Mouse (Mus musculus) myocyte (in vitro differentiated cells): ENCODE data around the gene Cfl1. TPM values are rescaled to one million over a fixed set of nuclear protein-coding genes. Genes with fewer than 3 reads are reported as not detected.

Source experiments
- H3K27me3 ChIP-seq: one replicate; pipeline ENCODE4 v1.6.1; 2011; ENCODE audit not compliant: control insufficient read depth, insufficient read depth, insufficient read length
- H3K36me3 ChIP-seq: one replicate; pipeline ENCODE4 v1.6.1; 2011; ENCODE audit not compliant: control insufficient read depth, insufficient read depth
- H3K4me2 ChIP-seq: one replicate; pipeline ENCODE4 v1.6.1; 2011; ENCODE audit warnings: low read depth, control low read depth
- H3K4me3 ChIP-seq: one replicate; pipeline ENCODE4 v1.5.1; 2011; ENCODE audit warnings: mild to moderate bottlenecking, control low read depth, moderate library complexity
- H3K79me2 ChIP-seq: one replicate; pipeline ENCODE4 v1.6.1; 2011; ENCODE audit not compliant: control insufficient read depth, insufficient read depth
- H3ac ChIP-seq: one replicate; pipeline ENCODE4 v1.6.1; 2011; ENCODE audit not compliant: control insufficient read depth, insufficient read length
- CEBPB ChIP-seq: IDR thresholded peaks from 2 replicates; pipeline ENCODE4 v1.6.1; 2011; ENCODE audit warnings: mild to moderate bottlenecking, moderate library complexity; ENCODE audit not compliant: poor library complexity, insufficient read depth, severe bottlenecking
- E2F4 ChIP-seq: IDR thresholded peaks from one replicate; pipeline ENCODE4 v1.6.1; 2011; ENCODE audit warnings: mild to moderate bottlenecking, control low read depth, moderate library complexity; ENCODE audit not compliant: insufficient read depth
- MAX ChIP-seq: IDR thresholded peaks from one replicate; pipeline ENCODE4 v1.6.1; 2011; ENCODE audit warnings: low read depth, mild to moderate bottlenecking, control low read depth
- MYOD1 ChIP-seq, 3 experiments: IDR thresholded peaks; one replicate each; pipeline ENCODE4 v1.6.1; 2011; ENCODE audit warnings: control low read depth in 2 of 3, low read depth in 2 of 3, mild to moderate bottlenecking in 2 of 3, moderate library complexity in 1 of 3; ENCODE audit not compliant: insufficient read length in 2 of 3, control insufficient read depth in 1 of 3
- MYOG ChIP-seq, 3 experiments: IDR thresholded peaks; one replicate each; pipeline ENCODE4 v1.6.1; 2011; ENCODE audit warnings: control low read depth in 2 of 3, low read depth in 2 of 3, mild to moderate bottlenecking in 2 of 3; ENCODE audit not compliant: insufficient read length in 2 of 3, control insufficient read depth in 1 of 3, insufficient read depth in 1 of 3
- POLR2A ChIP-seq: IDR thresholded peaks from one replicate; pipeline ENCODE4 v1.6.1; 2011; ENCODE audit warnings: low read depth, mild to moderate bottlenecking, control low read depth, moderate library complexity; ENCODE audit not compliant: insufficient read length
- POLR2AphosphoS2 ChIP-seq: IDR thresholded peaks from one replicate; pipeline ENCODE4 v1.6.1; 2011; ENCODE audit warnings: low read depth, control low read depth; ENCODE audit not compliant: insufficient read length
- REST ChIP-seq: IDR thresholded peaks from one replicate; pipeline ENCODE4 v1.6.1; 2011; ENCODE audit warnings: mild to moderate bottlenecking, control low read depth, moderate library complexity; ENCODE audit not compliant: insufficient read depth, insufficient read length
- SRF ChIP-seq: IDR thresholded peaks from one replicate; pipeline ENCODE4 v1.6.1; 2011; ENCODE audit warnings: low read depth; ENCODE audit not compliant: control insufficient read depth, insufficient read length
- TCF12 ChIP-seq: IDR thresholded peaks from one replicate; pipeline ENCODE4 v1.6.1; 2011; ENCODE audit warnings: mild to moderate bottlenecking, control low read depth; ENCODE audit not compliant: poor library complexity, insufficient read depth, severe bottlenecking
- TCF3 ChIP-seq: IDR thresholded peaks from one replicate; pipeline ENCODE4 v1.6.1; 2011; ENCODE audit warnings: low read depth, control low read depth; ENCODE audit not compliant: insufficient read length
- USF1 ChIP-seq: IDR thresholded peaks from one replicate; pipeline ENCODE4 v1.6.1; 2011; ENCODE audit warnings: low read depth, mild to moderate bottlenecking, control low read depth, moderate library complexity
- polyA plus RNA-seq: library from polyadenylated mRNA; unstranded; fragments of >200 nt; fragmentation: generic; extraction: Trizol; gene quantifications from one replicate; pipeline ENCODE4 v1.2.1, GENCODE M21; 2012; ENCODE audit warnings: missing spikeins

Cfl1 gene
- polyA plus RNA-seq, 1 experiment, result 948 TPM

DNA sequence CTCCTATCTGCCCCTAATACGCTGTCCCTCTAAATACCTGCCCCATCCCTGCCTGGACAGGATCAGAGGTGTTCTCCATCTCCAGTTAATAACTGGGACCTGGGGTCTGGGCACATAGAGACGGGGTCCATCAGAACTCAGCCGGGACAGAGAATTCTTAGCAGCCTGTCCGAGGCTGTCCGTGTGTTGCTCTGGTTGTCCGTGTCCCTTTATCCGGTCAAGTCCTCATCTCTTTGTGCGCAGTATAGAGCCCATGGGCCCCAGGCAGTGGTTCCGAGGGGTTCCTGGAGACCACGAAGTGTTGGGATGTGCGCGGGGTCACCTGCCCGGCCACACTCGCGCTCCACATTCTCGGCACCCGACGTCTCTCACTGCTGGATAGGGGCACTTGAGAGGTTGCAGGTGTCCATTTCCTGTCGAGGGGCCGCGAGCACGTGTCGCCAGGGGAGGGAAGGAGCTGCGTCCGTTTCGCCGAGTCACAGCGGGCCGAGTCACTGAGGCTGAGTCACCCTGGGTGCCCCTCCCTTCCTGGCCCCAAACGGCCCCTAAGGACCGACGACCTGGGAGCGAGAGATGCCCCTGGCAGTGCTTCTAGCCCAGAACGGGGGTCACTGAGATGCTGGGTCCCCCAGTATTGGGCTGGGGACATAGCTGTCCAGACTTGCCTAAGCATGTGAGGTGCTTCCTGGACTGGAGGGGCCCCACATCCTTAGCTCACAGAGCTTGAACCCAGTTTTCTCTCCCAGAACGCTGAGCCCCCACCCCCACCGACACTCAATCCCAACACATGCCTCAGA, 41.7 kb upstream of the Cfl1 start:
- Histone ChIP-seq H3K4me3 (peak overlapping the region; percentile 89), H3K27me3 (no peaks in the 10 kb centered on the region), H3K36me3 (peaks cover 6% of the 10 kb centered on the region), H3K79me2 (peaks cover 52% of the 10 kb centered on the region), H3ac (peak overlapping the region; percentile 8), H3K4me2 (peak overlapping the region; percentile 86)
- TF ChIP-seq TCF3, result no peak
- TF ChIP-seq SRF, result no peak
- peak in 1 of 3 experiments; percentile 44 for TF ChIP-seq MYOG (IDR thresholded peaks at IDR 0.05; ENCODE audit: control insufficient read depth in 1 of 3, insufficient read depth in 1 of 3, insufficient read length in 2 of 3, low read depth in 2 of 3)
- peak; percentile 63 for TF ChIP-seq POLR2AphosphoS2
- peak; percentile 53 for TF ChIP-seq POLR2A
- peak; percentile 59 for TF ChIP-seq MAX

DNA sequence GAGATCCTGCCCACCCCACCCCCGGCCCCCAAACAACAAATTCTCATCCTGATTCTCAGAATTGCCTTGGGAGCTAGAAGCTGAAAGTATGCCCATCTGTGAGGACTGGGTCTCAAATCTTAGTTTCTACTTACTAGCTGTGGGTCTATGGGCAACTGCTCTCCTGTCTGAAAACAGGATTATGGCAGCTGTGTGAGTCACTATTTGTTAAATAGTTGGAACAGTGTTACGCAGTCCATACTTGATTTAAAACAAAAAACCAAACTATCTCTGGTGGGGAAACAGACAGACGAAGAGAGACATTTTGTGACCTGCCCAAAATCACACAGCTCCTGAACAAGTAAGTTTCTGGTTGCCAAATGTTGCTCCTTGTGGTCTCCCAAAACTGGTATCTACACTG, 40.6 kb upstream of the Cfl1 start:
- Histone ChIP-seq H3ac (no peak overlapping the region), H3K79me2 (peaks cover 63% of the 10 kb centered on the region), H3K27me3 (no peaks in the 10 kb centered on the region), H3K4me3 (peak overlapping the region; percentile 89), H3K36me3 (peaks cover 6% of the 10 kb centered on the region), H3K4me2 (peak overlapping the region; percentile 86)
- no peak for TF ChIP-seq MAX
- TF ChIP-seq USF1, result no peak
- no peak for TF ChIP-seq TCF3
- TF ChIP-seq E2F4, result no peak
- TF ChIP-seq POLR2AphosphoS2, result no peak
- TF ChIP-seq MYOG (IDR thresholded peaks at IDR 0.05; ENCODE audit: control insufficient read depth in 1 of 3, insufficient read depth in 1 of 3, insufficient read length in 2 of 3, low read depth in 2 of 3), result no peak
- TF ChIP-seq CEBPB, result no peak
- TF ChIP-seq TCF12, result no peak
- no peak for TF ChIP-seq SRF
- no peak for TF ChIP-seq REST
- no peak for TF ChIP-seq POLR2A
- no peak for TF ChIP-seq MYOD1 (IDR thresholded peaks at IDR 0.05; ENCODE audit: control insufficient read depth in 1 of 3, insufficient read length in 2 of 3, low read depth in 2 of 3)

DNA sequence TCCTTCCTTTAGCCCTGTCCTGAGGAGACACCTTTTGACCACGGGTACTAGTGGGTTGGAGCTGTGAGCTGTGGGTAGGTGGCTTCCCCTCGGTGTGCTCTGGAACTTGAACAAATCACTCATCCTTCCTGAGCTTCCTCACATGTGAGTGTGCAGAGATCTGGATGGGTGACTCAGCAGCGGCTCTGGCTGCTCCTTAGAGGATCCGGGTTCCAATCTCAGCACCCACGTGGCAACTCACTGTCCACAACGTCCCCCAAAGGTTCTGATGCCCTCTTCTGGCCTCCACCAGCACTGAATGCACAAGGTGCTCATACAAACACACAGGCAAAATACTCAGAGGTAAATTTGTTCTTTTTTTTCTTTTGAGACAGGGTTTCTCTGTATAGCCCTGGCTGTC, 38.5 kb upstream of the Cfl1 start:
- Histone ChIP-seq H3K4me3 (no peak overlapping the region), H3K27me3 (no peaks in the 10 kb centered on the region), H3K79me2 (peaks cover 83% of the 10 kb centered on the region), H3K36me3 (peaks cover 6% of the 10 kb centered on the region), H3K4me2 (no peak overlapping the region), H3ac (no peak overlapping the region)
- TF ChIP-seq MAX, result no peak
- TF ChIP-seq MYOD1 (IDR thresholded peaks at IDR 0.05; ENCODE audit: control insufficient read depth in 1 of 3, insufficient read length in 2 of 3, low read depth in 2 of 3), result no peak
- TF ChIP-seq POLR2A, result no peak
- no peak for TF ChIP-seq MYOG (IDR thresholded peaks at IDR 0.05; ENCODE audit: control insufficient read depth in 1 of 3, insufficient read depth in 1 of 3, insufficient read length in 2 of 3, low read depth in 2 of 3)
- no peak for TF ChIP-seq POLR2AphosphoS2
- TF ChIP-seq REST, result no peak
- TF ChIP-seq SRF, result no peak
- TF ChIP-seq TCF12, result no peak
- no peak for TF ChIP-seq USF1
- TF ChIP-seq TCF3, result no peak
- no peak for TF ChIP-seq E2F4
- TF ChIP-seq CEBPB, result no peak

DNA sequence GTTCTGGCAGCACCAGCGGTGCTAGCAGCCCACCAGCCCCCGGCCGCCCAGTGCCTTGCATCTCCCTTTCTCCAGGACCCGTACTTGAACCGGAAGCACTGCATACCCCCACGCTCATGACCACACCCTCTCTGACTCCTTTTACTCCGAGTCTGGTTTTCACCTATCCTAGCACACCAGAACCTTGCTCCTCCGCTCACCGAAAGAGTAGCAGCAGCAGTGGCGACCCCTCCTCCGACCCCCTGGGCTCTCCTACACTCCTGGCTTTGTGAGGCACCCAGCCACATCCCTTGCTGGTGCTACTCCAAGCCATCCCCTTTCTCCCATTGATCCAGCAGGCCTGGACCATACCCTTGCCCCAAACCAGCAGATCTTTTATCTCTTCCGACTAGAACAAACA, 35.2 kb upstream of the Cfl1 start:
- Histone ChIP-seq H3K79me2 (peaks cover 61% of the 10 kb centered on the region), H3K4me3 (no peak overlapping the region), H3K27me3 (no peaks in the 10 kb centered on the region), H3K36me3 (peaks cover 6% of the 10 kb centered on the region), H3ac (no peak overlapping the region), H3K4me2 (peak overlapping the region; percentile 93)
- TF ChIP-seq REST (no peak), CEBPB (no peak), POLR2A (peak; percentile 4)

DNA sequence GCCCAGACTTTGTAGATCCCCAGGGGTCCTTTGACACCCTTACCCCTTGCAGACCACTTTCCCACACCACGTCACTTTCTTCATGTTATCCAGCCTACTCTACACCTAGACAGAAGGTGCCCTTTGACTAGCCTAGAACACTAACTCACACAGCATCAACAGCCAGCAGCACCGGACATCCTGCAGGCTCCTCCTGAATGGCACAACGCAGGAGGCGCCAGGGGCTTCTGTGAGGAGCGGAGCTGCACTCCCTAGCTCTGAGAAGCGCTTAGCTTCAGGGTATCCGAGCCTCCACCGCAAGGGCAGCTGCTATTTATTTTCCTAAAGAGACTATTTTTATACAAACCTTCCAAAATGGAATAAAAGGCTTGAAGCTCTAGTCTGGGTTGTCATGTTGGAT, 34.7 kb upstream of the Cfl1 start:
- TF ChIP-seq CEBPB (no peak), SRF (no peak)
- Histone ChIP-seq H3K4me3 (peak overlapping the region; percentile 48), H3K36me3 (peaks cover 6% of the 10 kb centered on the region), H3K4me2 (peak overlapping the region; percentile 93), H3K79me2 (peaks cover 57% of the 10 kb centered on the region), H3K27me3 (no peaks in the 10 kb centered on the region), H3ac (no peak overlapping the region)
